Mouse (Mus musculus): ENCODE data around the gene Sp110. TPM values are rescaled to one million over a fixed set of nuclear protein-coding genes. Genes with fewer than 3 reads are reported as not detected.
"Not testable (repeated sequence)": the region's sequence is repeated elsewhere in the genome, so short reads cannot be mapped to it uniquely, and the experiment has no call there.

Gene Sp110
- polyA plus RNA-seq (2015; fragmentation: Nextera tagmentation; extraction: Ambion mirVana): 0.53 and 1.1 TPM in 2 replicates

DNA sequence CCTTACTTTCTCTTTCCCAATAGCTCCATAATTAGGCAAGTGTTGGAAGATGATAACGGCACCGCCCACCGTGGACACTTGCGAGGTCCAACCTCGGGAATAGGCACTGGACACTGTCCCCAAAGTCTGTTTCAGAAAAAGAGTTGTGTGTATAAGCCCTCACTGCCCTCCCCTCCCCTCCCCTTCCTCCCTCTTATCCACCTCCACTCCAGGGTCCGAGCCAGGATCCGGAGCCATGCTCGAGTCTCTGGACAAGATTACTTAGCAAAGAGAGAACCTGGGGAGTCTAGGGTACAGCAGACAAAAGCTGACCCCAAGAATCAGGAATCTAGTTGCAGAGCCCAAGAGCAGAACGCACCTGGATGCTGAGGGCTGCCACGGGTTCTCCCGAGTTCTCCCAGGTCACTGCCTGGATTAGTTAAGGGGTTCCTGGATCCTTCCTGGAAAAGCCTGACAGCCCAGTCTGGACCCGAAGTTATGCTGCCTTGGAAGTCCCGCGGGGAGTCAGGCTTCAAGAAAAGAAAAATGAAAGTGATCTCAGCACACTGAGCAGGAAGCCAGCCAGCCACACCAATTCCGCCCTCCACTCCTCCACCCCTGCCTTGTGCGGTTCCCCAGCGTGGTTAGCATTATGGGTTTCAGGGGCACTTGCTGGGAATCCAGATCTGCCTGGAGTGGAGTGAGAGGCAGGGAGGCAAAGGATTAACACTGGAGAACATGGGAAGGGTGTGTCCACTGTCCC, at the start of gene Sp110:
TSS of gene Sp110 (minus strand) at position 547 of the 742 bp plus-strand sequence.
- not testable (repeated sequence) for H3K36me3 ChIP-seq; H3K27ac ChIP-seq (replicated peaks); H3K4me2 ChIP-seq; H3K4me3 ChIP-seq; H3K4me1 ChIP-seq (replicated peaks); H3K9me3 ChIP-seq; H3K27me3 ChIP-seq; ATAC-seq (ENCODE audit: low FRiP score, low read depth); H3K9ac ChIP-seq
- 75% methylated on average over 14 of the region's 17 CpGs for WGBS

DNA sequence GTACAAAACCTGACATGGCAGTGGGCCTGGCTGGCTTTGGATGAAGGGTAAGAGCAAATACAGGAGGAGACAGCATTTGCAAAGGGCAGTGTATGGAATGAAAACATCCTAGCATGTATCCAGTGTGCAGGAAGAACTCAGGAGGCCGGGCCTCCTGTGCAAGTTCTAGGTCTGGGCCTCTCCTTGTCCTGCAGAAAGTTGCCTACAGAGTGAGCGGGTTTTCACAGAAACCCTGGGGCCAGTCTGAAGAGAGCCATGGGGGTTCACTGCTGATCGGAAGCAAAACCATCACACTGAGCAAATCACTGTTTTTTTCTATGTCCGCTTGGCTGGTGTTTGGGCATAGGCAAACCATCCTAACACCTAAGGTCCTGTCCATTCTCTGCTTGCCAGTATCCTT, 39.5 kb upstream of the Sp110 start:
- H3K4me2 ChIP-seq; H3K4me1 ChIP-seq (replicated peaks); ATAC-seq (ENCODE audit: low FRiP score, low read depth); H3K9ac ChIP-seq; H3K27ac ChIP-seq (replicated peaks); H3K36me3 ChIP-seq; H3K27me3 ChIP-seq; H3K9me3 ChIP-seq; H3K4me3 ChIP-seq: not testable (repeated sequence)
- 86% methylated on average over 4 of the region's 4 CpGs for WGBS

GRCm38 (mm10) chr1:85636936-85637335, 38.3 kb upstream of the Sp110 start:
- H3K27me3 ChIP-seq; H3K27ac ChIP-seq (replicated peaks); ATAC-seq (ENCODE audit: low FRiP score, low read depth); H3K4me3 ChIP-seq; H3K4me2 ChIP-seq; H3K4me1 ChIP-seq (replicated peaks); H3K36me3 ChIP-seq; H3K9ac ChIP-seq; H3K9me3 ChIP-seq: not testable (repeated sequence)
- WGBS: 52% methylated on average over 3 of the region's 3 CpGs

- not testable (repeated sequence) for H3K4me2 ChIP-seq; ATAC-seq (ENCODE audit: low FRiP score, low read depth); H3K4me3 ChIP-seq; H3K27me3 ChIP-seq; H3K36me3 ChIP-seq; H3K9ac ChIP-seq; H3K9me3 ChIP-seq; H3K27ac ChIP-seq (replicated peaks); H3K4me1 ChIP-seq (replicated peaks)
- WGBS: 45% methylated on average over 1 of the region's 1 CpGs
Measured at GRCm38 (mm10) chr1:85618689-85619088, 20.1 kb upstream of the Sp110 start.

GRCm38 (mm10) chr1:85617161-85617560, 18.5 kb upstream of the Sp110 start:
- H3K9me3 ChIP-seq; H3K4me3 ChIP-seq; H3K36me3 ChIP-seq; H3K4me2 ChIP-seq; H3K27me3 ChIP-seq; ATAC-seq (ENCODE audit: low FRiP score, low read depth); H3K27ac ChIP-seq (replicated peaks); H3K4me1 ChIP-seq (replicated peaks); H3K9ac ChIP-seq: not testable (repeated sequence)
- 65% methylated on average over 4 of the region's 5 CpGs for WGBS

GRCm38 (mm10) chr1:85615819-85616218, 17.2 kb upstream of the Sp110 start:
- H3K9ac ChIP-seq; H3K9me3 ChIP-seq; H3K27ac ChIP-seq (replicated peaks); ATAC-seq (ENCODE audit: low FRiP score, low read depth); H3K36me3 ChIP-seq; H3K27me3 ChIP-seq; H3K4me1 ChIP-seq (replicated peaks); H3K4me3 ChIP-seq; H3K4me2 ChIP-seq: not testable (repeated sequence)
- WGBS: 68% methylated on average over 3 of the region's 3 CpGs

DNA sequence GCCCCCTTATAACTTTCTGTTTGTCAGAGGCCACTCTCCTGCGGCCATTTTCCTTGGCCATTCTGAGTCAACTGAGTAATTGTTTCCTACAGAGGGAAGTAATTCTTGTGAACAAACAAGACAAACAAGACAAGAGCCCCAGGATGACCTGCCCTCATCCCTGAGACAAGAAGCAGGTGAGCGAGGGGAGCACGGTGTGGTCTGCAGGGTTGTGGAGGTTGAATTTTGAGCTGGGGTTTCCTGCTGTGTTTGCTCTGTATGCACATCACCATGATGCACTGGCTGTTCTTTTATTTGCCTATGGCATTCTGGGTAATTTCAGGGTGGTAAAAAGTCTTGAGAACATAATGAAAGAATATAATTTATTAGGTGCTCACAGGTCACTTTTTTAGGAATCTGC, 16.5 kb upstream of the Sp110 start:
- H3K4me2 ChIP-seq; H3K4me3 ChIP-seq; H3K4me1 ChIP-seq (replicated peaks); H3K27ac ChIP-seq (replicated peaks); H3K27me3 ChIP-seq; H3K9me3 ChIP-seq; ATAC-seq (ENCODE audit: low FRiP score, low read depth); H3K9ac ChIP-seq; H3K36me3 ChIP-seq: not testable (repeated sequence)
- WGBS: 94% methylated on average over 3 of the region's 3 CpGs

DNA sequence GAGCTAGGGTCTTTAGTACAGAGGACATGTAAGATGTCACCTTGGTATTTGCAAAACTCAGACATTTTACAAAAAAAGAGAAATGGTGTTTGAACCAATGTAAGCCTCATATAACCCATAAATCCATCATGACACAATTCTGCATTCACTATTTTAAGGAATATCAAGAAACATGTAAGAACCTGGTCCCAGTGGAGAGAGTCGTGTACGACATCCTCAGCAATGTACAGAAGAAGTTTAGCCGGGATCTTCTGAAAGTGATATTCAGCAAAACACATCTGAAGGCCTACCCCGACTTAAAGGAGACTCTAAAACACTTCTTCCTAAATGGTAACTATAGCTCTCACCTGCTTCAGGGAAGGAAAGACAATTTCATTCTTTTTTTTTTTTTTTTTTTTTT, 12.0 kb upstream of the Sp110 start:
- not testable (repeated sequence) for H3K36me3 ChIP-seq; ATAC-seq (ENCODE audit: low FRiP score, low read depth); H3K27ac ChIP-seq (replicated peaks); H3K4me1 ChIP-seq (replicated peaks); H3K4me3 ChIP-seq; H3K9me3 ChIP-seq; H3K27me3 ChIP-seq; H3K9ac ChIP-seq; H3K4me2 ChIP-seq
- no CpG with 5 or more reads among the region's 4 CpGs for WGBS

DNA sequence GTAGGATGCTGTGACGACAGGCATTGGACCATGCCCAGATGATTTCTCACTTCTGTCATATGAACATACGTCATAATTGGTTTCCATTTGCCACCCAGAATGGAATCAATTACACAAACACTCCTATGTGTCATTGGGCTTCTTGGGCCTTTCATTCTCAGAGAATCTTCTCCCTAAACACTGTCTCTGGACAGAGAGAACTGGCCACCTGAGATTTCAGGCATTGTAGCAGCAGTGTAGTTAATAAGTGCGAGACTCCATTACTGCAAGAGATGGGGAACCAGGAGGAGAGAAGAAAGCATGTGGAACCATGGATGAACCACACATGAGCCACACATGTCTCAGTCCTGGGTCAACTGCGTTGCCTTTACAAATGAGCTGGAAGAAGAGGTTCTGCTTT, 9.7 kb upstream of the Sp110 start:
- not testable (repeated sequence) for ATAC-seq (ENCODE audit: low FRiP score, low read depth); H3K4me2 ChIP-seq; H3K4me1 ChIP-seq (replicated peaks); H3K27me3 ChIP-seq; H3K9me3 ChIP-seq; H3K9ac ChIP-seq; H3K36me3 ChIP-seq; H3K4me3 ChIP-seq; H3K27ac ChIP-seq (replicated peaks)
- 84% methylated on average over 3 of the region's 4 CpGs for WGBS

GRCm38 (mm10) chr1:85604341-85604740, 5.7 kb upstream of the Sp110 start:
- not testable (repeated sequence) for H3K4me1 ChIP-seq (replicated peaks); H3K9me3 ChIP-seq; H3K4me3 ChIP-seq; H3K4me2 ChIP-seq; H3K27ac ChIP-seq (replicated peaks); H3K36me3 ChIP-seq; ATAC-seq (ENCODE audit: low FRiP score, low read depth); H3K9ac ChIP-seq; H3K27me3 ChIP-seq
- no CpG with 5 or more reads among the region's 1 CpGs for WGBS

GRCm38 (mm10) chr1:85600794-85601193, 2.2 kb upstream of the Sp110 start:
- not testable (repeated sequence) for H3K4me1 ChIP-seq (replicated peaks); H3K9me3 ChIP-seq; H3K4me3 ChIP-seq; H3K4me2 ChIP-seq; H3K27me3 ChIP-seq; ATAC-seq (ENCODE audit: low FRiP score, low read depth); H3K27ac ChIP-seq (replicated peaks); H3K36me3 ChIP-seq; H3K9ac ChIP-seq
- WGBS: 58% methylated on average over 4 of the region's 4 CpGs

GRCm38 (mm10) chr1:85600078-85600477, 1.5 kb upstream of the Sp110 start, which contains the start of gene Sp140:
Sp140 (plus strand) TSS chr1:85600378.
- not testable (repeated sequence) for H3K4me3 ChIP-seq; H3K27ac ChIP-seq (replicated peaks); H3K9me3 ChIP-seq; ATAC-seq (ENCODE audit: low FRiP score, low read depth); H3K36me3 ChIP-seq; H3K9ac ChIP-seq; H3K4me2 ChIP-seq; H3K4me1 ChIP-seq (replicated peaks); H3K27me3 ChIP-seq
- no CpG with 5 or more reads among the region's 5 CpGs for WGBS

DNA sequence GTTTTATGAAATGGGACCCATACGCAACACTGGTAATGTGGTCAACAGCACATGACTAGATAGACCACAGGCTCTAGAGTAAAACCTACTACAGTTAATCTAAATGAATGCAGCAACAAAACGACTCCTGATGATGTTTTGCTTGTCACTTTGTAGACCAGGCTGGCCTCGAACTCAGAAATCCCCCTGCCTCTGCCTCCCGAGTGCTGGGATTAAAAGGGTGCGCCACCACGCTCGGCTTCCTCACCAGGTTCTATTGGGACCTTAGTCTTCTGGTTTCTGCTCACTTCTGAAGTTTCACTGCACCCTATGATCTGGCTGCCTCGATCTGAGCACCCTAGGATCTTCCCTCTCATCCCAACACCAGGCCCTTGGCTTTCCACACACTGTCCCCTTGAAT, 6.1 kb downstream of the Sp110 start:
- not testable (repeated sequence) for H3K4me3 ChIP-seq; H3K9me3 ChIP-seq; H3K4me1 ChIP-seq (replicated peaks); ATAC-seq (ENCODE audit: low FRiP score, low read depth); H3K36me3 ChIP-seq; H3K27ac ChIP-seq (replicated peaks); H3K4me2 ChIP-seq; H3K27me3 ChIP-seq; H3K9ac ChIP-seq
- 87% methylated on average over 8 of the region's 8 CpGs for WGBS

Measured in hindbrain, embryonic 15.5 days (tissue).